Mouse (Mus musculus) MEL (cell line): ENCODE measurements at regions not wholly inside any gene's neighbourhood (a gene's known extent, or its start where the extent isn't known, plus 50 kb on each side); places are given as distances from the start of the nearest gene placed in this dataset.

Source experiments
- DNase-seq: peaks from one replicate; pipeline ENCODE4 v3.0.0; 2011; ENCODE audit warnings: low read depth, low spot score
- H3K27ac ChIP-seq: 2 replicates; pipeline ENCODE4 v1.5.1; 2012; ENCODE audit warnings: low read depth, mild to moderate bottlenecking, control low read depth, low read length, moderate library complexity; ENCODE audit not compliant: control insufficient read depth
- H3K27me3 ChIP-seq, 2 experiments: fragments of 150-350 bp in 1 of 2; sonication (generic) in 1 of 2; 2 replicates each; pipeline ENCODE4 v1.6.1; 2012; ENCODE audit warnings: low read length in 2 of 2, mild to moderate bottlenecking in 2 of 2, improper control_type of control experiment in 1 of 2, moderate library complexity in 1 of 2; ENCODE audit not compliant: insufficient read depth in 2 of 2, control insufficient read depth in 1 of 2
- H3K36me3 ChIP-seq, 2 experiments: 2 replicates each; pipeline ENCODE4 v1.6.1; 2012 to 2014; ENCODE audit warnings: low read length in 2 of 2, improper control_type of control experiment in 1 of 2, inconsistent platforms in 1 of 2, mild to moderate bottlenecking in 1 of 2; ENCODE audit not compliant: insufficient read depth in 2 of 2, control insufficient read depth in 1 of 2
- H3K4me1 ChIP-seq, 2 experiments: fragments of 150-350 bp in 1 of 2; sonication (generic) in 1 of 2; 2 replicates each; pipeline ENCODE4 v1.6.1; 2012; ENCODE audit warnings: low read length in 2 of 2, improper control_type of control experiment in 1 of 2, mild to moderate bottlenecking in 1 of 2; ENCODE audit not compliant: insufficient read depth in 2 of 2, control insufficient read depth in 1 of 2
- H3K4me3 ChIP-seq, 2 experiments: fragments of 150-350 bp in 1 of 2; sonication (generic) in 1 of 2; 2 replicates each; pipeline ENCODE4 v1.5.1; 2012; ENCODE audit warnings: low read depth in 2 of 2, low read length in 2 of 2, mild to moderate bottlenecking in 2 of 2, moderate library complexity in 2 of 2, control low read depth in 1 of 2, improper control_type of control experiment in 1 of 2; ENCODE audit not compliant: control insufficient read depth in 1 of 2, insufficient read depth in 1 of 2
- H3K79me2 ChIP-seq: 2 replicates; pipeline ENCODE4 v1.6.1; 2012; ENCODE audit warnings: mild to moderate bottlenecking, low read length, moderate library complexity; ENCODE audit not compliant: control insufficient read depth, poor library complexity, insufficient read depth
- H3K9ac ChIP-seq: 2 replicates; pipeline ENCODE4 v1.6.1; 2012; ENCODE audit warnings: low read depth, mild to moderate bottlenecking, control low read depth, low read length, moderate library complexity; ENCODE audit not compliant: control insufficient read depth, poor library complexity, severe bottlenecking
- H3K9me3 ChIP-seq: fragments of 150-350 bp; sonication (generic); replicated peaks from 2 replicates; pipeline ENCODE4 v1.6.1; 2012; ENCODE audit warnings: mild to moderate bottlenecking, low read length, improper control_type of control experiment, moderate library complexity; ENCODE audit not compliant: insufficient read depth
- CTCF ChIP-seq, 3 experiments: IDR thresholded peaks in 2 of 3; conservative IDR thresholded peaks in 1 of 3; 2 replicates each; pipeline ENCODE4 v1.5.1; 2011 to 2012; ENCODE audit warnings: low read length in 3 of 3, low read depth in 2 of 3, mild to moderate bottlenecking in 2 of 3, improper control_type of control experiment in 1 of 3, inconsistent platforms in 1 of 3, mixed read lengths in 1 of 3, moderate library complexity in 1 of 3; ENCODE audit not compliant: control insufficient read depth in 1 of 3, insufficient read depth in 1 of 3, poor library complexity in 1 of 3, severe bottlenecking in 1 of 3
- E2F4 ChIP-seq: IDR thresholded peaks from 2 replicates; pipeline ENCODE4 v1.6.1; 2011; ENCODE audit warnings: low read depth, low read length, improper control_type of control experiment, borderline replicate concordance
- ELF1 ChIP-seq: IDR thresholded peaks from 2 replicates; pipeline ENCODE4 v1.6.1; 2014; ENCODE audit warnings: low read depth, mild to moderate bottlenecking, inconsistent platforms, low read length, improper control_type of control experiment, moderate library complexity
- EP300 ChIP-seq, 2 experiments: IDR thresholded peaks; 2 replicates each; pipeline ENCODE4 v1.6.1; 2011; ENCODE audit warnings: improper control_type of control experiment in 2 of 2, low read length in 2 of 2, low read depth in 1 of 2, mild to moderate bottlenecking in 1 of 2
- GABPA ChIP-seq: IDR thresholded peaks from 2 replicates; pipeline ENCODE4 v1.6.1; 2012; ENCODE audit warnings: low read depth, mild to moderate bottlenecking, inconsistent platforms, low read length, improper control_type of control experiment, moderate library complexity
- GATA1 ChIP-seq: IDR thresholded peaks from 2 replicates; pipeline ENCODE4 v1.6.1; 2011; ENCODE audit warnings: low read depth, low read length, improper control_type of control experiment
- JUND ChIP-seq: IDR thresholded peaks from 2 replicates; pipeline ENCODE4 v1.6.1; 2011; ENCODE audit warnings: low read depth, mild to moderate bottlenecking, improper control_type of control experiment, low read length
- KAT2A ChIP-seq: conservative IDR thresholded peaks from 2 replicates; pipeline ENCODE4 v1.6.1; 2012; ENCODE audit warnings: low read depth, low read length, improper control_type of control experiment, inconsistent platforms
- MAFK ChIP-seq: IDR thresholded peaks from 2 replicates; pipeline ENCODE4 v1.6.1; 2011; ENCODE audit warnings: low read depth, mild to moderate bottlenecking, low read length, improper control_type of control experiment, borderline replicate concordance
- MAX ChIP-seq: IDR thresholded peaks from 2 replicates; pipeline ENCODE4 v1.6.1; 2011; ENCODE audit warnings: low read length, improper control_type of control experiment
- MAZ ChIP-seq: IDR thresholded peaks from 2 replicates; pipeline ENCODE4 v1.6.1; 2012; ENCODE audit warnings: low read depth, mild to moderate bottlenecking, inconsistent platforms, low read length, improper control_type of control experiment
- MEF2A ChIP-seq: IDR thresholded peaks from 2 replicates; pipeline ENCODE4 v1.6.1; 2014; ENCODE audit warnings: low read depth, mild to moderate bottlenecking, inconsistent platforms, low read length, improper control_type of control experiment; ENCODE audit not compliant: poor library complexity, insufficient replicate concordance, severe bottlenecking; ENCODE audit errors: extremely low read depth
- MYC ChIP-seq: IDR thresholded peaks from 2 replicates; pipeline ENCODE4 v1.6.1; 2011; ENCODE audit warnings: low read depth, mild to moderate bottlenecking, low read length, improper control_type of control experiment, moderate library complexity
- NELFE ChIP-seq: IDR thresholded peaks from 2 replicates; pipeline ENCODE4 v1.6.1; 2011; ENCODE audit warnings: low read depth, low read length, improper control_type of control experiment
- NRF1 ChIP-seq: IDR thresholded peaks from 2 replicates; pipeline ENCODE4 v1.6.1; 2014; ENCODE audit warnings: low read depth, mild to moderate bottlenecking, inconsistent platforms, low read length, improper control_type of control experiment, moderate library complexity; ENCODE audit not compliant: poor library complexity, insufficient read depth, severe bottlenecking
- POLR2AphosphoS2 ChIP-seq: IDR thresholded peaks from 2 replicates; pipeline ENCODE4 v1.6.1; 2011; ENCODE audit warnings: low read length, improper control_type of control experiment
- RCOR1 ChIP-seq: IDR thresholded peaks from 2 replicates; pipeline ENCODE4 v1.6.1; 2012; ENCODE audit warnings: low read depth, mild to moderate bottlenecking, inconsistent platforms, low read length, improper control_type of control experiment
- SIN3A ChIP-seq: IDR thresholded peaks from 2 replicates; pipeline ENCODE4 v1.6.1; 2012; ENCODE audit warnings: low read length, improper control_type of control experiment, inconsistent platforms
- SMC3 ChIP-seq: IDR thresholded peaks from 2 replicates; pipeline ENCODE4 v1.6.1; 2011; ENCODE audit warnings: low read depth, low read length, improper control_type of control experiment
- TBP ChIP-seq: IDR thresholded peaks from 2 replicates; pipeline ENCODE4 v1.8.0; 2011; ENCODE audit warnings: low read depth, low read length, improper control_type of control experiment
- TCF12 ChIP-seq: IDR thresholded peaks from 2 replicates; pipeline ENCODE4 v1.6.1; 2014; ENCODE audit warnings: low read depth, mild to moderate bottlenecking, inconsistent platforms, low read length, improper control_type of control experiment, moderate library complexity
- USF2 ChIP-seq, 2 experiments: IDR thresholded peaks; 2 replicates each; pipeline ENCODE4 v1.6.1; 2011 to 2012; ENCODE audit warnings: improper control_type of control experiment in 2 of 2, low read length in 2 of 2, borderline replicate concordance in 1 of 2, inconsistent platforms in 1 of 2, low read depth in 1 of 2, mild to moderate bottlenecking in 1 of 2; ENCODE audit not compliant: insufficient read depth in 1 of 2
- ZMIZ1 ChIP-seq: IDR thresholded peaks from 2 replicates; pipeline ENCODE4 v1.6.1; 2012; ENCODE audit warnings: low read depth, mild to moderate bottlenecking, inconsistent platforms, low read length, improper control_type of control experiment, moderate library complexity
- ZNF384 ChIP-seq: IDR thresholded peaks from 2 replicates; pipeline ENCODE4 v1.6.1; 2012; ENCODE audit warnings: low read depth, mild to moderate bottlenecking, inconsistent platforms, low read length, improper control_type of control experiment

- Histone ChIP-seq H3K4me1 (no peaks in the 10 kb centered on the region), H3K27ac (no peak overlapping the region), H3K36me3 (no peaks in the 10 kb centered on the region), H3K9ac (no peak overlapping the region), H3K27me3 (peaks cover 0 to 4% of the 10 kb centered on the region in 2 experiments; a peak in 2 of 4 replicates), H3K79me2 (no peaks in the 10 kb centered on the region), H3K9me3 (no peaks in the 10 kb centered on the region), H3K4me3 (no peak overlapping the region)
- TF ChIP-seq GATA1: no peak
- no peak for TF ChIP-seq SIN3A
- no peak for TF ChIP-seq MAZ
- no peak for TF ChIP-seq ZMIZ1
- DNase-seq: no peak
These were observed 82.0 kb upstream of the Parp11 start for GRCm38 (mm10) chr6:127364591-127365187.

GRCm38 (mm10) chr6:127365246-127365645, 81.4 kb upstream of the Parp11 start:
- H3K36me3 ChIP-seq: no peaks in the 10 kb centered on the region
- no peak overlapping the region for H3K9ac ChIP-seq
- no peaks in the 10 kb centered on the region for H3K79me2 ChIP-seq
- peaks cover 0 to 4% of the 10 kb centered on the region in 2 experiments; a peak in 2 of 4 replicates for H3K27me3 ChIP-seq
- no peak for DNase-seq
- H3K4me1 ChIP-seq: no peaks in the 10 kb centered on the region
- no peak overlapping the region for H3K27ac ChIP-seq
- no peaks in the 10 kb centered on the region for H3K9me3 ChIP-seq
- no peak overlapping the region for H3K4me3 ChIP-seq
- no peak for TF ChIP-seq MEF2A
- no peak for TF ChIP-seq NRF1
- TF ChIP-seq USF2 (IDR thresholded peaks at IDR 0.05; ENCODE audit: borderline replicate concordance in 1 of 2, insufficient read depth in 1 of 2, low read depth in 1 of 2, low read length in 2 of 2): no peak
- TF ChIP-seq TBP: no peak
- TF ChIP-seq CTCF (IDR thresholded peaks at IDR 0.05 in 2 of 3, conservative IDR thresholded peaks at IDR 0.05 in 1 of 3; ENCODE audit: control insufficient read depth in 1 of 3, insufficient read depth in 1 of 3, low read depth in 2 of 3, low read length in 3 of 3, poor library complexity in 1 of 3, severe bottlenecking in 1 of 3): no peak

- no peaks in the 10 kb centered on the region for H3K4me1 ChIP-seq
- no peaks in the 10 kb centered on the region for H3K36me3 ChIP-seq
- H3K27ac ChIP-seq: no peak overlapping the region
- no peak overlapping the region for H3K4me3 ChIP-seq
- DNase-seq: no peak
- TF ChIP-seq E2F4: no peak
- no peak for TF ChIP-seq JUND
- no peak for TF ChIP-seq NELFE
- TF ChIP-seq POLR2AphosphoS2: no peak
- TF ChIP-seq KAT2A: no peak
- no peak for TF ChIP-seq ELF1
- TF ChIP-seq MAFK: no peak
- no peak for TF ChIP-seq ZNF384
- no peak for TF ChIP-seq GABPA
- no peak for TF ChIP-seq MAX
- TF ChIP-seq MYC: no peak
- no peak for TF ChIP-seq SMC3
- TF ChIP-seq RCOR1: no peak
- no peak for TF ChIP-seq TCF12
- TF ChIP-seq EP300 (IDR thresholded peaks at IDR 0.05; ENCODE audit: low read depth in 1 of 2, low read length in 2 of 2): no peak
- TF ChIP-seq, all 39 proteins: peak for 0
- Histone ChIP-seq H3K79me2 (no peaks in the 10 kb centered on the region), H3K9ac (no peak overlapping the region), H3K9me3 (no peaks in the 10 kb centered on the region), H3K27me3 (peaks cover 0 to 4% of the 10 kb centered on the region in 2 experiments; a peak in 3 of 4 replicates)
These were observed 81.0 kb upstream of the Parp11 start for GRCm38 (mm10) chr6:127365651-127366050.
